Mouse (Mus musculus) neural tube, embryonic 12.5 days (tissue): Measurements from ENCODE around the gene Ftsj3. TPM values are rescaled to one million over a fixed set of nuclear protein-coding genes. Genes with fewer than 3 reads are reported as not detected.

Experiments used
- ATAC-seq: fragments of 200-750 bp; cut with Nextera tagmentation; 2 replicates; pipeline ENCODE4 v1.8.0; 2017; ENCODE audit warnings: low read depth, mild to moderate bottlenecking, moderate TSS enrichment, moderate library complexity; ENCODE audit not compliant: low FRiP score
- H3K27ac ChIP-seq: fragments of 300-500 bp; sonication (generic); 2 replicates; pipeline ENCODE4 v1.5.1; 2016
- H3K27me3 ChIP-seq: fragments of 300-500 bp; sonication (generic); replicated peaks from 2 replicates; pipeline ENCODE4 v1.6.1; 2016; ENCODE audit warnings: mild to moderate bottlenecking
- H3K36me3 ChIP-seq: fragments of 300-500 bp; sonication (generic); 2 replicates; pipeline ENCODE4 v1.6.1; 2016; ENCODE audit warnings: mild to moderate bottlenecking
- H3K4me1 ChIP-seq: fragments of 300-500 bp; sonication (generic); 2 replicates; pipeline ENCODE4 v1.6.1; 2016
- H3K4me2 ChIP-seq: fragments of 300-500 bp; sonication (generic); replicated peaks from 2 replicates; pipeline ENCODE4 v1.6.1; 2016; ENCODE audit warnings: mild to moderate bottlenecking
- H3K4me3 ChIP-seq: fragments of 300-500 bp; sonication (generic); 2 replicates; pipeline ENCODE4 v1.5.1; 2016
- H3K9ac ChIP-seq: fragments of 300-500 bp; sonication (generic); 2 replicates; pipeline ENCODE4 v1.6.1; 2016; ENCODE audit warnings: mild to moderate bottlenecking
- H3K9me3 ChIP-seq: fragments of 300-500 bp; sonication (generic); 2 replicates; pipeline ENCODE4 v1.6.1; 2016; ENCODE audit warnings: mild to moderate bottlenecking
- WGBS: fragments of 180-500 bp; shearing (Covaris S2); methylation state at CpG from one replicate; pipeline ENCODE4 v1.1.7; 2016; 5-methylcytosine and 5-hydroxymethylcytosine counted together
- polyA plus RNA-seq: library from polyadenylated mRNA; unstranded; fragments of >200 nt; fragmentation: Nextera tagmentation; extraction: Ambion mirVana; gene quantifications from 2 replicates; pipeline ENCODE4 v1.2.1, GENCODE M21; 2016

Gene Ftsj3
- polyA plus RNA-seq, 1 experiment from 2014 or later = 52.3 TPM

GRCm38 (mm10) chr11:106276454-106276853 is 20.6 kb upstream of the Ftsj3 start, which contains the start of gene Tcam1:
TSS of gene Tcam1 (plus strand) at chr11:106276672.
- no peak within 1 kb of the TSS for H3K9ac ChIP-seq
- no peaks in the 10 kb centered on the region for H3K36me3 ChIP-seq
- 12% methylated on average over 25 of the region's 25 CpGs for whole genome bisulfite sequencing
- peak; percentile 27; the same call in 1 of the 2 replicates for ATAC-seq
- peak within 1 kb of the TSS; percentile 50 for H3K4me2 ChIP-seq
- H3K27me3 ChIP-seq = 0 out of 2 replicates have a peak, but pooled peaks cover 2% of the 10 kb centered on the region
- no peak within 1 kb of the TSS for H3K4me3 ChIP-seq
- peaks cover 6% of the 10 kb centered on the region for H3K4me1 ChIP-seq
- no peak within 1 kb of the TSS for H3K27ac ChIP-seq
- H3K9me3 ChIP-seq = no peaks in the 10 kb centered on the region

- WGBS = 90% methylated on average over 7 of the region's 7 CpGs
These were observed 19.1 kb upstream of the Ftsj3 start for GRCm38 (mm10) chr11:106274971-106275411.

GRCm38 (mm10) chr11:106274374-106274773 is 18.5 kb upstream of the Ftsj3 start:
- no peaks in the 10 kb centered on the region for H3K36me3 ChIP-seq
- H3K27me3 ChIP-seq = 0 out of 2 replicates have a peak, but pooled peaks cover 2% of the 10 kb centered on the region
- H3K4me2 ChIP-seq = no peak overlapping the region
- ATAC-seq = no peak
- H3K9ac ChIP-seq = no peak overlapping the region
- no peak overlapping the region for H3K27ac ChIP-seq
- peaks cover 21% of the 10 kb centered on the region for H3K4me1 ChIP-seq
- 93% methylated on average over 1 of the region's 1 CpGs for WGBS
- no peak overlapping the region for H3K4me3 ChIP-seq
- H3K9me3 ChIP-seq = no peaks in the 10 kb centered on the region

More at GRCm38 (mm10) chr11:106274971-106275411, 19.1 kb upstream of the Ftsj3 start:
- no peak overlapping the region for H3K4me2 ChIP-seq
- H3K9ac ChIP-seq = no peak overlapping the region
- no peak for ATAC-seq
- no peak overlapping the region for H3K27ac ChIP-seq
- peaks cover 18% of the 10 kb centered on the region for H3K4me1 ChIP-seq
- no peaks in the 10 kb centered on the region for H3K36me3 ChIP-seq
- H3K4me3 ChIP-seq = no peak overlapping the region
- H3K9me3 ChIP-seq = no peaks in the 10 kb centered on the region
- H3K27me3 ChIP-seq = 0 out of 2 replicates have a peak, but pooled peaks cover 2% of the 10 kb centered on the region

- Histone ChIP-seq H3K4me3 (no peak overlapping the region), H3K9ac (no peak overlapping the region), H3K4me2 (peak overlapping the region; percentile 85; the same call in 1 of the 2 replicates), H3K27ac (no peak overlapping the region), H3K4me1 (peaks cover 26% of the 10 kb centered on the region), H3K36me3 (no peaks in the 10 kb centered on the region), H3K9me3 (no peaks in the 10 kb centered on the region), H3K27me3 (0 out of 2 replicates have a peak, but pooled peaks cover 2% of the 10 kb centered on the region)
- 95% methylated on average over 6 of the region's 6 CpGs for WGBS
- no peak for ATAC-seq
These were observed 17.9 kb upstream of the Ftsj3 start for GRCm38 (mm10) chr11:106273811-106274210.

GRCm38 (mm10) chr11:106273311-106273684 is 17.4 kb upstream of the Ftsj3 start:
- Histone ChIP-seq H3K36me3 (no peaks in the 10 kb centered on the region), H3K9ac (peak overlapping the region; percentile 95), H3K27ac (no peak overlapping the region), H3K4me3 (peak overlapping the region; percentile 94), H3K9me3 (no peaks in the 10 kb centered on the region), H3K27me3 (0 out of 2 replicates have a peak, but pooled peaks cover 2% of the 10 kb centered on the region), H3K4me1 (peaks cover 32% of the 10 kb centered on the region), H3K4me2 (peak overlapping the region; percentile 85)
- ATAC-seq = peak; percentile 38; the same call in 1 of the 2 replicates
- 20% methylated on average over 16 of the region's 16 CpGs for WGBS

GRCm38 (mm10) chr11:106272644-106273310 is 16.9 kb upstream of the Ftsj3 start, which contains the start of gene Smarcd2:
TSS of gene Smarcd2 (minus strand) at chr11:106272972.
- Histone ChIP-seq H3K4me1 (peaks cover 37% of the 10 kb centered on the region), H3K36me3 (no peaks in the 10 kb centered on the region), H3K9ac (peak within 1 kb of the TSS; percentile 95), H3K4me3 (peak within 1 kb of the TSS; percentile 94), H3K27ac (peak within 1 kb of the TSS; percentile 72), H3K4me2 (peak within 1 kb of the TSS; percentile 85), H3K9me3 (no peaks in the 10 kb centered on the region), H3K27me3 (no peaks in the 10 kb centered on the region)
- WGBS = under 1% methylated on average over 72 of the region's 72 CpGs
- ATAC-seq = peak; percentile 91

GRCm38 (mm10) chr11:106271794-106272643 is 16.1 kb upstream of the Ftsj3 start:
- WGBS = 2% methylated on average over 41 of the region's 41 CpGs
- peaks cover 44% of the 10 kb centered on the region for H3K4me1 ChIP-seq

GRCm38 (mm10) chr11:106271131-106271793 is 15.4 kb upstream of the Ftsj3 start:
- Histone ChIP-seq H3K4me2 (peak overlapping the region; percentile 85), H3K27ac (no peak overlapping the region; the same call in 1 of the 2 replicates), H3K36me3 (peaks cover 11% of the 10 kb centered on the region), H3K27me3 (no peaks in the 10 kb centered on the region), H3K4me1 (peaks cover 46% of the 10 kb centered on the region), H3K9me3 (no peaks in the 10 kb centered on the region), H3K4me3 (peak overlapping the region; percentile 94), H3K9ac (peak overlapping the region; percentile 95)
- WGBS = 52% methylated on average over 5 of the region's 5 CpGs
- no peak for ATAC-seq

More at GRCm38 (mm10) chr11:106271794-106272643, 16.1 kb upstream of the Ftsj3 start:
- H3K27ac ChIP-seq = peak overlapping the region; percentile 72
- no peaks in the 10 kb centered on the region for H3K27me3 ChIP-seq
- H3K9ac ChIP-seq = peak overlapping the region; percentile 95
- H3K4me3 ChIP-seq = peak overlapping the region; percentile 94
- ATAC-seq = peak; percentile 33
- no peaks in the 10 kb centered on the region for H3K9me3 ChIP-seq
- H3K36me3 ChIP-seq = peaks cover 3% of the 10 kb centered on the region
- peak overlapping the region; percentile 85 for H3K4me2 ChIP-seq

GRCm38 (mm10) chr11:106269060-106269431 is 13.2 kb upstream of the Ftsj3 start:
- Histone ChIP-seq H3K9ac (peak overlapping the region; percentile 38; the same call in 1 of the 2 replicates), H3K27ac (peak overlapping the region; percentile 69), H3K9me3 (no peaks in the 10 kb centered on the region), H3K4me1 (peaks cover 46% of the 10 kb centered on the region), H3K27me3 (no peaks in the 10 kb centered on the region), H3K4me2 (peak overlapping the region; percentile 45), H3K4me3 (no peak overlapping the region), H3K36me3 (peaks cover 33% of the 10 kb centered on the region)
- no peak for ATAC-seq
- WGBS = 39% methylated on average over 3 of the region's 3 CpGs

- H3K36me3 ChIP-seq = peaks cover 38% of the 10 kb centered on the region
- peak overlapping the region; percentile 38 for H3K9ac ChIP-seq
- ATAC-seq = no peak
- no peaks in the 10 kb centered on the region for H3K27me3 ChIP-seq
- peak overlapping the region; percentile 45 for H3K4me2 ChIP-seq
- peaks cover 46% of the 10 kb centered on the region for H3K4me1 ChIP-seq
- no peaks in the 10 kb centered on the region for H3K9me3 ChIP-seq
- peak overlapping the region; percentile 69 for H3K27ac ChIP-seq
- 34% methylated on average over 8 of the region's 8 CpGs for WGBS
- H3K4me3 ChIP-seq = no peak overlapping the region
These were observed 12.6 kb upstream of the Ftsj3 start for GRCm38 (mm10) chr11:106268326-106269059.

- H3K9ac ChIP-seq = 0 out of 2 replicates have a peak overlapping the region, but pooled peaks have one; percentile 38
- peaks cover 45% of the 10 kb centered on the region for H3K36me3 ChIP-seq
- peaks cover 43% of the 10 kb centered on the region for H3K4me1 ChIP-seq
- peak overlapping the region; percentile 69 for H3K27ac ChIP-seq
- H3K4me3 ChIP-seq = no peak overlapping the region
- H3K9me3 ChIP-seq = no peaks in the 10 kb centered on the region
- WGBS = 53% methylated on average over 5 of the region's 5 CpGs
- H3K27me3 ChIP-seq = no peaks in the 10 kb centered on the region
- ATAC-seq = no peak
- H3K4me2 ChIP-seq = peak overlapping the region; percentile 45
These were observed 12.0 kb upstream of the Ftsj3 start for GRCm38 (mm10) chr11:106267871-106268270.
